Mouse (Mus musculus) olfactory bulb, adult 2 months (tissue): ENCODE results near the gene Aak1.

Experiments
- CTCF ChIP-seq: fragments of 200-500 bp; IDR thresholded peaks from 2 replicates; pipeline ENCODE4 v1.5.1; 2012; ENCODE audit warnings: low read depth, mild to moderate bottlenecking, low read length, moderate library complexity; ENCODE audit not compliant: insufficient read depth
- POLR2A ChIP-seq: fragments of 200-500 bp; IDR thresholded peaks from 2 replicates; pipeline ENCODE4 v1.6.1; 2012; ENCODE audit warnings: mild to moderate bottlenecking, low read depth, low read length, moderate library complexity; ENCODE audit not compliant: insufficient read depth

- TF ChIP-seq CTCF (no peak), POLR2A (no peak)
Measured at GRCm38 (mm10) chr6:86924746-86925145, 75.4 kb downstream of the Aak1 start.
